Mouse (Mus musculus) neutrophil, adult 5-6 weeks (primary cell): Measurements from ENCODE around the gene BC003965. TPM values are rescaled to one million over a fixed set of nuclear protein-coding genes. Genes with fewer than 3 reads are reported as not detected.
"Not testable (repeated sequence)": the region's sequence is repeated elsewhere in the genome, so short reads cannot be mapped to it uniquely, and the experiment has no call there.

Experiments
- ATAC-seq: fragments of 151-379, 151-347 bp; 2 replicates; pipeline ENCODE4 v1.8.0; 2017; ENCODE audit warnings: mild to moderate bottlenecking, moderate TSS enrichment; ENCODE audit not compliant: insufficient number of reproducible peaks, poor library complexity, low FRiP score, severe bottlenecking; ENCODE audit errors: extremely low read depth
- total RNA-seq: library from RNA; stranded (forward); fragments of 200-1000 nt; gene quantifications from 2 replicates; pipeline ENCODE4 v1.2.3, GENCODE M21; 2017

BC003965 gene
- total RNA-seq, 1 experiment from 2014 or later, result 6.8 TPM

DNA sequence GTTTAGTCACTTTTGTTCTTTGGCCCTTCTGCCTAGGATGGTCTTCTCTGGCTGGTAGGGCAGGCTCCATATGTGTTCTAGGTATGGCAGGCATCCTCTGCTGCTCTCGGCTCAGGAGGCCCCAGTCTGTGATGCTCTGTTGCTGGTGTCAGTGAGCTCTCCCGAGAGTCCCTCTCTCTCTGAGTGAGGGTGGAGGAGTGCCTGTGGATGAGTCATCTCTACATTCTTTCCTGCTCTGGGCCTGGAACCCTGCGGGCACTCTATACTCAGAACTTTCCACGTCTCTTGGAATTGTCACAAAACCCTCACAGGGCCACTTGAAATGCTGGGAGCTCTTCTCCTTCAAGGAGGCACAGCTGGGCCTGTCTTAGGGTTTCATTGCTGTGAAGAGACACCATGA is 27.4 kb downstream of the BC003965 start:
- no peak for ATAC-seq

DNA sequence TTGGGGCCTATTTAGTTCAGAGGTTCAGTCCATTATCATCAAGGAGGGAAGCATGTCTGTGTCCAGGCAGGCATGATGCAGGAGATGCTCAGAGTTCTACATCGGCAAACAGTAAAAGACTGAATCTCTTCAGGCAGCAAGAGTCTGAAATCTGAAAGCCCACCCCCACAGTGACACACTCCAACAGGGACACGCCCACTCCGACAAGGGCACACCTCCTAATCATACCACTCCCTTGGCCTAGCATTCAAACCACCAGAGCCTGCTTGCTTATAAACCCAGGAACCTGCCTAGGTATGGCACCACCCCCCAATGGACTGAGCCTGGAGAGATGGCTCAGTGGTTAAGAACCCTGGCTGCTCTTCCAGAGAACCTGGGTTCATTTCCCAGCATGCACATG is 31.1 kb downstream of the BC003965 start:
- ATAC-seq, result no peak

DNA sequence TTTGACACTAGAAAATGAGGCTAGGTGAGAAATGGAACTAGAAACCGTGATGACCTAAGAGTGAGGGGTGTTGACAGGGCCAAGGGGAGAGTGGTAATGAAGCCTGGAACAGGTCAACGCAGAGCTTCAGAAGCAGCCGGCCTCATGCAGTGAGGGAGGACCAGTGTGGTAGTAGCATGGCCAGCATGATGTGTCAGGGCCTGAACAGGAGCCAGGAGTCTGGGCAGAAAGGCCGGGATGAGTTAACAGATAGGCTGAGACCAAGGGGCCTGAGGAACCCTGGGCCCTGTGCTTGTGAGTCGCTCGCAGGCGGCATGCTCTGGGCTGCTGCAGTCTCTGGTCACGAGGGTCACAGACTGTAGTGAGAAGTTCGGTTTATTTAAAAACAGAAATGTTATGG is 34.6 kb downstream of the BC003965 start:
- ATAC-seq, result no peak

DNA sequence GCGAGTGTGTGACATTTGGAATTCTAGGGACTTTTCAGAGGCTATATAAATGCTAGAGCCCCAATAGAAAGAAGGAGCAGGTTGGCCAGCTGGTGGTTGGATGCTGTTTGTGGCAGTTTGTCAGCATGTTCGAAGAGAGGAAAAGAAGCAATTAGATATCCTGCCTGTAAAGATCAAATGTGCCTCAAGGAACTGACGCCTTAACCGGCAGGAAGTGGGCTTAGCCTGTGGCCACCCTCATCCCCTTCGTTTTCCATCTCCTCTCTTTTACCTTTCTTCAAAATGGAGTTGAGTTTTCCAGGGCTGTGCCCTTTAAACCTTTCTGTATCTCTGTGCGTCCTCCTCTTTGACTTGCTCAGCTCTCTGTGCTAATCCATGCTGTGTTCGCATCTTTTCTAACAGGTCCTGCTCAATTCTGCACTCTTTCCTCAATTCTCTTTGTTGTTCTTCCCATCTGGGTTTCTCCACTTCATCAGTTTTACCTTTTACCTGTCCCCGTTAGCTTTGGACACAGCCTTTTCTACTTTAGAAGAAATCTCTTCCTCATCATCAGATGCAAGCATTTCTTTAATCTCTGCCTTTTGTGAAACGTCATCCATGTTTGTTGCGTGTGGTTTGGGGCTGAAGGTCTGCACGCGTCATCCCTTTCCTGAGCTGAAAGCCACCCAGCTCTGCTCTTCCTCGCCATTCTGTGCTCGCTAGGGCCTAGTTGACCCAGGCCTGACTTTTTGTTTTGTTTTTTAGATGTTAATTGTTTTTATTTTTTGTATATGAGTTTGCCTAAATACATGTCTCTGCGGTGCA is 35.3 kb downstream of the BC003965 start:
- ATAC-seq, result no peak

DNA sequence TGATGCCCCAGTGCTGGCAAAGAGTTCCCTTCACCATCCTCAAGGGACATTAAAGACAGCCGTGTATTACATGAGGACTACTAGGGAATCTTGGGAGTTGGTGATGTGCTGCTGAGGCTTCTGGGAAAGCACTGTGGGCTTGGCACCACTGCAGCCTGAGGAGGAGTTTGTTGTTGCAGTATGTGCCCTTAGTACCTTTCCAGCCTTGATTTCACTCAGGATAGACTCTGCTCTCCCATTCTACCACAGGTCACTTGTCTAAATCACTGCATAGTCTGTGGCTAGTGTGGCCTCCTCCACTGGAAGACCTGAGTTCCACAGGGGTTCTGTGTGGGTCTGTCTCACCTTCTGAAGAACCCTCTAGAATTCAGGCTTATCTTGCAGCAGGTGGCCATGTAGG is 36.4 kb downstream of the BC003965 start:
- no peak for ATAC-seq

DNA sequence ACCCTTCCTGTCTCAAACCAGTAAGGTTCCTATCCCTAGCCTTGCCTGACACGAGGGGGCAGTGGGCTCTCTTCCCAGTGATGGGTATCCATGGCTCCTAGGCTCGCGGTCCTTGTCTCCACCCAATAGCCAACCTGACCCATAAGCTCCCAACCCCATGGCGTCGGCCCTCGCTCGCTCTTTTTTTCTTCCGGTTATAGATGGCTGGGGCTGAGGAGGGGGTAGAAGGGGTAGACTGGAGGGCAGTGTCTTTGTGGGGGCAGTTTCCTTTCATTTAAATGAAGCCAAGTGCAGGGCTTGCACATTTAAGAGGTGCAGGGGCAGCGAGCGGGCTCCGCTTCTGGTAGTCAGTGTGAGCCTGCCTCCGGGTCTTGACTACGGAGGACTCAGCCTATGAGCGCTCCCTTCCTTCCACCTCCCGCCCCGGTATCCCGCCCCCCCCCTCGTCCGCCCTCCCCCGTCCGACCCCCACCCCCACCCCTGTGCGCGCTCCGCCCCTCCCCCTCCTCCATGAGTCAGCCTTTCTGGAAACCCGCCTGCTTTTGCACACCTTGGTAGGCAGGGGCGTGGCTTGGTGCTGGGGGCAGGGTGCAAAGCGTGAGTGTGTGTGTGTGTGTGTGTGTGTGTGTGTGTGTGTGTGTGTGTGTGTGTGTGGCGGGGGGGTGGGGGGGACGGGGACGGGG is 37.6 kb downstream of the BC003965 start:
- peak; percentile 42; the same call in 1 of the 2 replicates for ATAC-seq

DNA sequence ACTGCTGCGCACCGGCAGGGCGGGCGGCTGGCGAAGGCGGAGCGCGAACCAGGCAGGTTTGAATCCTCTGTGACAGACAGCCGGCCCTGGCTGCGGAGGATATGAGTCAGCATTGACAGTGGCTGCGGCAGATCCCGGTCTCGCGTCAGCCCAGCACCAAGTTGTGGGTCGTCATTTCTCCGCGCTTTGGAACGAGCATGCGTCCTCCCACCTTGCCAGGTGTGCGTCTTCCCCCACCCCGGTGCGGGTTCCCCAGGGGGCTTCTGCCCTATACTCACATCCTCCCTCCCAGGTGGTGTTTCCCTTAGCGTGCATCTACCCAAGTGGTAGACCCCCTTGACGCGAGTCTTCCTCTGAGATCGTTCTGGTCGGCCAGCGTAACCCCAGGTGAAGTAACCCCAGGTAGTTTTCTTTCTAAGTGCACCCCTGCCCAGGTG is 38.2 kb downstream of the BC003965 start:
- peak; percentile 53; the same call in 1 of the 2 replicates for ATAC-seq

DNA sequence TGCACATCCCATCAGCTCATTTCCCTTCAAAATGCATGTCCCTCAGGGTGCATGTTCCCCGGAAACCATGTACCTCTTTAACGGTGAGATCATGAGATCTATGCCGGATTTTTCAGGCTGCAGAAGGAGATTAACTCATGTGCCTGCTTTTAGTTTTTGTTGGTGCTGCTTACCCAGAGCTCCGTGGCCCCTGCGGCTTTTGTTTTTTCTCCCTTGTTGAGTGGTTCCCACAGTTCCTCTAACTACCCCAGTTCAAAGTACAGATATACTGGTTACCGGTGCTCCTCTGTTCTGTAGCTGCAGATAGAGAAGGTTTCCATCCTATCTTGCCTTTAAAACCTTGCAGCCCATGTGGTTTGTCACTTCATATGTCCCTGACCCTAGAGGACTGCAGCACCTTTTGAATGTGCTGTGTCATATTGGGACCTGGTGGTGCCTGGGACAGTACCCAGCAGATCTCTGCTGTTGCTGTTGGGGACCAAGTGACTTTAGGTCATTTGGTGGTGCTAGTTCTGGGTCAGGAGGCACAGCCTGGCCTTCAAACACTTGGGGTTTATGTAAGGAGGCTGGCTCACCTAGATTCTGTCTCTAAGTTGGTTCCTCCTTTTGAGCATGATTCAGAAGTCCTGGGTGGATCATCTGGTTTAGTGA is 38.7 kb downstream of the BC003965 start:
- ATAC-seq, result no peak

DNA sequence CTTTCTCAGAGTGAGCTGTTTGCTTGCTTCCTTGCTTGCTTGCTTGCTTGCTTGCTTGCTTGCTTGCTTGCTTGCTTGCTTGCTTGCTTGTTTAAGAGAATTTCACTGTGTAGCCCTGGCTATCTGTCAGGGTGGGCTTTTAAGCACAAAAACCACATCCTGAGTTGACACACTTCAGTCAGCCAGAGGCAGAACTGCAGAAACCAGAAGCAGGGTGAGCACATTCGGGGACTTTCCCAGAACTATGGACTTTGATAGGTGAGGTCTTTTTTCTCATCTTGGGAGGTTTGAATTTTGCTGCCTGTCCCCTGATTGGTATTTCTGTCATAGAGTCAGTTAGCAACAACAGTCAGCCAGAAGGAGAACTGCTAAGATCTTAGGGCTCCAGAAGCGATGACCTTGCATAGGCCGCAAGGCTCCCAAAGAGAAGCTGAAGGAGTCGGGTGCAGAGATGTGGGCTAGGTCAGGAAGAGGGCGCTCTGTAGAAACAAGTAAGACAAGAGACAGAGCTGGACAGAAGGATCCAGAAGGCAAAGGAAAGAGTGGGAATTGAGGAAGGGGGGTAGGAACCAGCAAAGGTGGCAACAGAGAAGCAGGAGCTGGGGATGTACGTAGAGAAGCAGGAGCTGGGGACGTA is 40.4 kb downstream of the BC003965 start:
- ATAC-seq, result peak; percentile 37; the same call in 1 of the 2 replicates

DNA sequence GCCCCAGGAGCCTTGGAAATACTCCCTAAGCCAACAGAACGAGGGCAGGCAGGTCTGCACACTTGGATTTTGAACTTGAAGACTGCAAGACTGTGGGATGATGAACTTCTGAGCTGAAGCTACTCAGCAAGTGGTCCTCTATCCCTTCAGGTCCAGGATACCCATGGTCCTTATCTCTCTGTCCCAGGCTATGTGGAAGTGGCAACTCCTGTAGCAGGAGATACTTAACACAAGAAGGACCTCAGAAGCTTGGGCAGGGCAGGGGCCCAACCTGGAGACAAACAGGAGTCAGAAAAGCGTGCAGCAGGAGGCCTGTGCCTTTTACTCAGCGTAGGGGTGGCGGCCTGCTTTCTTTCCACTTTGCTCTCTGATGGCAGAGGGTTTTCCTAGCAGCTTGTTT is 41.3 kb downstream of the BC003965 start:
- ATAC-seq, result no peak

DNA sequence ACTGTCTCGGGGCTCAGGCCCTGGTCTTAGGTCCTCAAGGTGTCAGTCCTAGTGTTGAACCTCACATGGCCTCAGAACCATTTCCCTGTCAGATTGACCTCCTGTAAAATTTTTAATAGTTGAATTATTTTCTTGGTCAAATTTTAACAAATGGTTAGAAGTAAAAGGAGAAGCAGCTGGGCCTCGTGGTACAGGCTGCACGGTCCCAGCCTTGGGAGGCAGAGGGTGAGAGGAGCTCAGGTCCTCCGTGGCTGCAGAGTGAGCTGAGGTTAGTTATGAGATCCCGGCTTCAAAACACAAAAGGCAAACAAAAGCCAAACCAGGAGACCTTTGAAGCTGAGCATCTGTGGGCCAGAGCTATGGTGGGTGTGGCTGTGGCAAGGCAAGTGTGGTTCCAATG is 43.6 kb downstream of the BC003965 start:
- ATAC-seq, result no peak

DNA sequence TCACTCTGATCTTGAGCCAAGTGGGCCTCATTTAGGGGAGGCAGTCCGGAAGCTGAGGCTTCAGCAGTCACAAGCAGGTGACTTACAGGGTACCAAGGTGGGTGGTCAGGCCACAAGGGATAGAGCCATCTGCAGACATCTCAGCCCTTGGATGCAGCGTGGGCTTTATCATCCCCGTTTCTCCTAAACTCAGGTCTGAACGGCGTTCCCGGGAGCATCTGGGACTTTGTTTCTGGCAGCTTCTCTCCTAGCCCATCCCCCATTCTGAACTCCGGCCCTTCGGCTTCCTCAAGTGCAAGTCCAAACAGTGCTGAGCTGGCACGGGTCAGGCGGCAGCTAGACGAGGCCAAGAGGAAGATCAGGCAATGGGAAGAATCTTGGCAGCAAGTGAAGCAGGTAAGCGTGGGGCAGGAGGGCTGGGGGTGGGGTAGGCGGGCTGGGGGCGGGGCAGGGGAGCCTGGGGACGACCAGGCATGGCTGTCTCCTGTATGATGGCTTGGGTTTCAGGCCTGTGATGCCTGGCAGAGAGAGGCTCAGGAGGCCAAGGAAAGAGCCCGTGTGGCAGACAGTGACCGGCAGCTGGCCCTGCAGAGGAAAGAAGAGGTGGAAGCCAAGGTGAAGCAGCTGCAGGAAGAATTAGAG is 45.8 kb downstream of the BC003965 start:
- ATAC-seq, result not testable (repeated sequence)

DNA sequence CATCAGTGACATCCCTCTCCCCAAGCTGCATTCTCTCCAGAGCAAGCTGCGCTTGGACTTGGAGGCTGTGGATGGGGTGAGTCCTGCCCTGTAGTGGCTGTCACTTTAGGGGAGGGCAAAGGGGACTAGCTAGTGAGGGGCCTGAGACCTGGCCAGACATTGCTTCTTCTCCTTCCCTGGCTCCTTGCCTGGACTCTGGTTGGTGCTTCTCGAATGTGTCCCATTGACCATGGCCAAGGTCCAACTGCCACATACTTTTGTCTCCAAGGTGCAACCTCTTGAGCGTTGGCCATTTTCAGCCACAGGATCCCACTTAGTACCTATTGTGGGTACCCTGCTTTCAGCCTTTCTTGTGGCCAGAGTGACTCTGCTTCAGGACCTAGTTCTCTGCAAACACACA is 46.3 kb downstream of the BC003965 start:
- ATAC-seq, result no peak

DNA sequence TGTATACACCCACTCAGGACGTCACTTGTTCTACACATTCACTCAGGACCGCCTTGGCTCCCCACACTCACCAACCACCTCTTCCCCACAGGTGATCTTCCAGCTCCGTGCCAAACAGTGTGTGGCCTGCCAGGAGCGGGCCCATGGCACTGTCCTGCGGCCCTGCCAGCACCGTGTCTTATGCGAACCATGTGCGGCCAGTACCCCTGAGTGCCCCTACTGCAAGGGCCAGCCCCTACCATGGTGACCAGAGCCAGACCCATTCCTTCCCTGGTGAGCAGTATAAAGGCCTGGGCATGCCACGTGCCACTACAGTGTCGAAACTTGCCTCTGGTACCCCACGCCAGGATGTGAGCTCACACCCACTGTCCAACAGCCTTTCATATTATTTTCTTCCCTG is 47.3 kb downstream of the BC003965 start:
- not testable (repeated sequence) for ATAC-seq

DNA sequence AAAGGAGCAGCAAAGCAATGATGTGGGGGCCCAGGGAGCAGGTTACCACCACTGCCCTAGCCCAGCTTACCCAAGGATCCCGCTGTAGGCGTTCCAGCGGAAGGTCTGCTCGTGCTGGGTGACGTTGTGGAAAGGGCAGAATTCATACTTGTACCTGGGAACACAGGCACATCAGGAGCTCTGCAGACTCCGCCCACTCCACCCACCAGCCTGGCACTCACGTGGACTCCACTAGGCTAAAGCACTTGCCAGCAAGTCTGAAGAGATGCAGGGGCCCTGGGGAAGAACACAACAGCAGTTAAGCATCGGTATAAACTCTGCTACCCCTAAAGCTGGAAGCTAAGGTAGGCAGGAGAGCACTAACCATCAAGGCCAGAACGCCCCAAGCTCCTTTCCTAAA is 51.3 kb downstream of the BC003965 start:
- no peak for ATAC-seq
